Comparison of ENCODE assay signal across 17 mouse cellular contexts in genomic region chr17:83203692-83204383, GRCm38 (mm10). TPM values are rescaled to one million over a fixed set of nuclear protein-coding genes. Genes with fewer than 3 reads are reported as not detected.
DNase-seq lines count a peak whose midpoint lies in the region; ATAC-seq and TF ChIP-seq lines count a peak whose summit lies in the region.
"Had no signal": no experiment of that assay in that cellular context is flagged by ENCODE, and none has a peak within 500 bp of the region (broad histone marks: within the 10 kb centered on the region; RNA-seq: fewer than 3 reads in every experiment).

No protein-coding gene starts in this region.

- no peak overlapping the region for H3K4me3 ChIP-seq in gastrocnemius, adult 2 months
- H3K4me3 ChIP-seq in midbrain, embryonic 13.5 days (replicated peaks) = no peak overlapping the region
- no peak overlapping the region for H3K4me3 ChIP-seq in midbrain, embryonic 10.5 days
- H3K4me3 ChIP-seq in hindbrain, embryonic 15.5 days = no peak overlapping the region
- H3K4me3 ChIP-seq: heart, adult 2 months; limb, embryonic 13.5 days; megakaryocyte, embryonic 14.5 days; stomach, embryonic 15.5 days had no signal

- no peak overlapping the region for H3K27ac ChIP-seq in gastrocnemius, adult 2 months
- no peak overlapping the region for H3K27ac ChIP-seq in midbrain, embryonic 13.5 days
- no peak overlapping the region for H3K27ac ChIP-seq in midbrain, embryonic 10.5 days (replicated peaks)
- no peak overlapping the region for H3K27ac ChIP-seq in hindbrain, embryonic 15.5 days (replicated peaks)
- H3K27ac ChIP-seq: heart, adult 2 months; limb, embryonic 13.5 days; stomach, embryonic 15.5 days had no signal

- no peak overlapping the region for H3K4me2 ChIP-seq in midbrain, embryonic 13.5 days (replicated peaks)
- H3K4me2 ChIP-seq in hindbrain, embryonic 15.5 days = no peak overlapping the region
- H3K4me2 ChIP-seq: limb, embryonic 13.5 days; stomach, embryonic 15.5 days had no signal

- no peaks in the 10 kb centered on the region for H3K9me3 ChIP-seq in midbrain, embryonic 13.5 days
- no peaks in the 10 kb centered on the region for H3K9me3 ChIP-seq in midbrain, embryonic 10.5 days (replicated peaks)
- no peaks in the 10 kb centered on the region for H3K9me3 ChIP-seq in hindbrain, embryonic 15.5 days
- H3K9me3 ChIP-seq: limb, embryonic 13.5 days; megakaryocyte, embryonic 14.5 days; stomach, embryonic 15.5 days had no signal

- ATAC-seq in midbrain, embryonic 13.5 days = 0 out of 2 replicates have a peak, but pooled peaks have one; percentile 22
- ATAC-seq in hindbrain, embryonic 15.5 days (ENCODE audit: low FRiP score, low read depth) = peak; percentile 23; the same call in 1 of the 2 replicates

- peaks cover 37% of the 10 kb centered on the region for H3K4me1 ChIP-seq in midbrain, embryonic 13.5 days (replicated peaks)
- H3K4me1 ChIP-seq in midbrain, embryonic 10.5 days = peaks cover 57% of the 10 kb centered on the region
- peaks cover 19% of the 10 kb centered on the region for H3K4me1 ChIP-seq in hindbrain, embryonic 15.5 days (replicated peaks)
- H3K4me1 ChIP-seq: megakaryocyte, embryonic 14.5 days had no signal

- peaks cover 88% of the 10 kb centered on the region for H3K27me3 ChIP-seq in midbrain, embryonic 13.5 days
- peaks cover 100% of the 10 kb centered on the region for H3K27me3 ChIP-seq in midbrain, embryonic 10.5 days (ENCODE audit: low read depth, poor library complexity, severe bottlenecking)
- H3K27me3 ChIP-seq in hindbrain, embryonic 15.5 days = no peaks in the 10 kb centered on the region
- H3K27me3 ChIP-seq: stomach, embryonic 15.5 days had no signal

- intact Hi-C loops in gastrocnemius, adult 2 months (cut with DNase I) = no loop called here
- intact Hi-C loops in gastrocnemius, postnatal 14 days (cut with DNase I; ENCODE audit: low total_unique reads) = no loop called here

- peak; percentile 3 for DNase-seq in gastrocnemius, adult 2 months
- no peak for DNase-seq in gastrocnemius, postnatal 14 days
- DNase-seq in midbrain, embryonic 10.5 days (ENCODE audit: low spot score) = no peak
- no peak for DNase-seq in layer of hippocampus, postnatal 10 days (ENCODE audit: low spot score in 2 of 2)
- DNase-seq in cerebellum, adult 8-10 months = no peak
- no peak for DNase-seq in adrenal gland, postnatal 14 days
- DNase-seq: adrenal gland, adult 8-10 months; cerebellum, postnatal 25 days; heart, adult 2 months; heart, postnatal 36 days; lung, adult 18-20 months; thymus, postnatal 36 days had no signal

- 16% methylated on average over 8 of the region's 8 CpGs for whole genome bisulfite sequencing in midbrain, embryonic 13.5 days
- WGBS in midbrain, embryonic 10.5 days = 17% methylated on average over 8 of the region's 8 CpGs
- WGBS in hindbrain, embryonic 15.5 days = 19% methylated on average over 8 of the region's 8 CpGs

- no peaks in the 10 kb centered on the region for H3K36me3 ChIP-seq in midbrain, embryonic 13.5 days
- H3K36me3 ChIP-seq in midbrain, embryonic 10.5 days = no peaks in the 10 kb centered on the region
- no peaks in the 10 kb centered on the region for H3K36me3 ChIP-seq in hindbrain, embryonic 15.5 days
- H3K36me3 ChIP-seq: limb, embryonic 13.5 days; stomach, embryonic 15.5 days had no signal

- H3K9ac ChIP-seq in midbrain, embryonic 13.5 days (replicated peaks) = no peak overlapping the region
- no peak overlapping the region for H3K9ac ChIP-seq in hindbrain, embryonic 15.5 days
- H3K9ac ChIP-seq: limb, embryonic 13.5 days; stomach, embryonic 15.5 days had no signal

- no peak for TF ChIP-seq CTCF in gastrocnemius, adult 2 months (IDR thresholded peaks at IDR 0.05)

RNA-seq across cellular contexts. Expression of gene Pkdcc, which starts 11.3 kb away (rescaled TPM):
- 100 to 1,000 TPM in 1 of 2 experiments, 10 to 100 TPM in 1; 96.3 to 115 TPM for total RNA-seq in gastrocnemius, adult 2 months (2021)
- 10 to 100 TPM; 56.6 to 62.4 TPM for total RNA-seq in gastrocnemius, postnatal 14 days (2021)
- 1.5 and 2.3 TPM in 2 replicates for polyA plus RNA-seq in midbrain, embryonic 13.5 days (2015; fragmentation: Nextera tagmentation; extraction: Ambion mirVana)
- polyA plus RNA-seq in midbrain, embryonic 10.5 days (2016; fragmentation: Nextera tagmentation; extraction: Ambion mirVana) = 4.9 and 6.0 TPM in 2 replicates
- polyA plus RNA-seq in hindbrain, embryonic 15.5 days (2015; fragmentation: Nextera tagmentation; extraction: Ambion mirVana) = 5.7 and 7.1 TPM in 2 replicates
- total RNA-seq in layer of hippocampus, postnatal 10 days (2021) = 10 to 100 TPM; 19.1 to 22.1 TPM
- total RNA-seq in adrenal gland, postnatal 14 days (2021) = 72.7 and 84.2 TPM in 2 replicates
